Mouse (Mus musculus): ENCODE measurements around the gene Cdc7. TPM values are rescaled to one million over a fixed set of nuclear protein-coding genes. Genes with fewer than 3 reads are reported as not detected.

The Cdc7 gene
- total RNA-seq, 2 experiments from 2014 or later = 27.8 to 44.2 TPM

GRCm38 (mm10) chr5:107019904-107020303 lies 55.8 kb downstream of the Cdc7 start:
- ATAC-seq (replicated peaks; ENCODE audit: low FRiP score, low TSS enrichment, poor library complexity, severe bottlenecking) = no peak

DNA sequence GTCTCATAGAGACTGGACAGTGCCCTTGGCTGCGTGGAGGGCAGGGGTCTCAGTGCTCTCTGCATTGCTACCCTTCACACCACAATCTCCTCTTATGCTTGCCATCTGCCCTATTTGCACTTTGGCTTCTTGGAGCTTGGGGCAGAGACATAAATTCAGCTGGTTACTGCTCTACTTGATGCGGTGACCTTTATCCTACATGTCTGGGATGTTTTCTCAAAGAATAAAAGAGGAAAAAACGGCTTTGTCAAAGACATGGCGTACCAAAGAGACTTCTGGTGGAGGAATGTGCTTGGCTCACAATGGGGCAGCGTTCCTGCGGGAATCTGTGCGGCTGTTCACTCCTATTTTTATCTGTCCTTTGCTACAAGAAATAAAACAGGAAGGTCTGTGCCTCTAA lies 56.2 kb downstream of the Cdc7 start:
- ATAC-seq (replicated peaks; ENCODE audit: low FRiP score, low TSS enrichment, poor library complexity, severe bottlenecking) = no peak

DNA sequence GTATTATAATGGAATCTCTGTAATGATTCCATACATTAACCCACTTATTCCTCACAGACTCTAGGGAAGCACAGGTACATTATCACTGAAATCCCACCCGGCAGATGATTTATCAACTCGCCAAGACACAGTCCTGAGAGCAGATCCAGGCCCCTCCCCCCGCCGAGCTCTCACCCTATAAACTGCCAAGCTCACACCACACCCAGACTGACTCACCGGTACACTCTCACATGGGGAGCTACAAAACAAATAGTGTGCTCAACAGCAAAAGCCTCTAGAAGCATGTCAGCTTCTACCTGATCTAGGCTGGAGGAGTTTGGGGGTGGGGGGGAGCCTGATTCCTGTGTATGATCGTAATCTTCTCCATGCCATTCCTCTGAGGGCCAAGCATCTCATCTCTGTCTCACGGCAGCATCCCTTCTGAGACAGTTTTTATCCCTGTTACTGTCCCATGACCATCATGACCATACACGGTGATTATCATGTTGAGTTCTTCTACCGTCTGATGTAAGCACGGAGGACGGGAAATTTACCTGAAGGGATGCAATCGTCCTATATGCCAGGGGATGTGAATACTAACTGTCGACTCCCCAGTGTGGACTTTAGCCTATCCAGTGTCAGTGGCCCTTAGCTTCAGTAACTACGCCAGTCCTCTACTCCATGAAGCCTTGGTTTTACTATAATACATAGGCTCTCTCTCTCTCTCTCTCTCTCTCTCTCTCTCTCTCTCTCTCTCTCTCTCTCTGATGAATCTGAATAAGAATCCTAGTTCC lies 57.4 kb downstream of the Cdc7 start:
- no peak for ATAC-seq (replicated peaks; ENCODE audit: low FRiP score, low TSS enrichment, poor library complexity, severe bottlenecking)

GRCm38 (mm10) chr5:107022064-107022428 lies 57.9 kb downstream of the Cdc7 start:
- no peak for ATAC-seq (replicated peaks; ENCODE audit: low FRiP score, low TSS enrichment, poor library complexity, severe bottlenecking)

DNA sequence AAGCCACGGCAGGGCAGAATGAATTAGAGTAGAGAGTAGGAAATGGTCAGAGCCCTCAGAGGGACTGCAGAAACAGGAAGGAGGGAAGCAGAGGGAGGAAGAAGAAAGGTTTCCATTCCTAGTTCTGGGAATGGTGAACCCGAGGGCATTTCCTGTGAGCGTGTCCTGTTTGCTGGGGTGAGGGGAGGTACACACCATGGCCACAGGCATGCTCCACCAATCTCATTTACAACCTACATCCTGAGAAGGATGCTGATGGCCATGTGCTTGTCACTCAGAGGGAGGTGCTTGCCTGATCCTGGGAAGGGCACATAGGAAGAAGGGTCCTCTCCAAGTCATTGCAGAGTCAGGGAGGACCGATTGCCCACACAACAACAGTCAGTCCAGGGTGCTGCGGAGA lies 59.8 kb downstream of the Cdc7 start:
- no peak for ATAC-seq (replicated peaks; ENCODE audit: low FRiP score, low TSS enrichment, poor library complexity, severe bottlenecking)

DNA sequence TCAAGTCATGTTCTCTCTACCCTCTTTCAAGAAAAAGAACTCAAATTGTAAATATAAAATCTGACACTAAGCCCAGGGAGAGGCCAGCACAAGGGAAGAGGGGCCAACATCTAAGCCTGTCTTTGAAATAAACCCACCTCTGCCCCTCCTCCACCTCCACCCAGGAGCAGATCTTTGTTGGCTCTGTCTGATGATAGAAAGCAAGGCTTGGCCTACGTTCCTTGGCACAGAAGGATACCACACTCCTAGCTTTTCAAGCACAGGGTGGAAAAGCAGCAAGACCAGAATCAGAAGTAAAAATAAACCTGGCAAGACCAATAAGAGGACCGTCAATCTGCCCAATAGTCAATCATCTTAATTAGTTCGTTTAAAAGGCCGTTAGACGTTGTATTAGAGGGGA lies 61.2 kb downstream of the Cdc7 start:
- ATAC-seq (replicated peaks; ENCODE audit: low FRiP score, low TSS enrichment, poor library complexity, severe bottlenecking) = no peak

DNA sequence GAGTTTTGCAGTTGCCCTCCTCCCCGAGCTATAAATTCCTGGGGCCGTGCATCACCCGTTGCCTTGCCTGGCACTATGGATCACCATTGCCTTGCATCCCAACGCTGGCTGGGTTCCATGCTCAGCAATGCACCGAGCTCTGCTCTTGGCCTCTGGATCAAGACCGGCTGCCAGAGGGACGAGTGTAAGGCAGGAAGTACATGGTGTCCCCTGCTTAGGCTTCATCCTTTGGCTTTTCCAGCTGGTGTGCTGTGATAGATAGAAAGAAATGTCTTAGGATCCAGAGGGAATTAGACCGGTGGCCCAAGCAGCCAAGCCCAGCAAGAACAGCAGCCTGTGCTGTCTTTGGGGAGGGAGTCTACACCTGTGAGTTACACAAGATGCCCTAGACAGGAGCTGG lies 61.7 kb downstream of the Cdc7 start:
- ATAC-seq (replicated peaks; ENCODE audit: low FRiP score, low TSS enrichment, poor library complexity, severe bottlenecking) = no peak

DNA sequence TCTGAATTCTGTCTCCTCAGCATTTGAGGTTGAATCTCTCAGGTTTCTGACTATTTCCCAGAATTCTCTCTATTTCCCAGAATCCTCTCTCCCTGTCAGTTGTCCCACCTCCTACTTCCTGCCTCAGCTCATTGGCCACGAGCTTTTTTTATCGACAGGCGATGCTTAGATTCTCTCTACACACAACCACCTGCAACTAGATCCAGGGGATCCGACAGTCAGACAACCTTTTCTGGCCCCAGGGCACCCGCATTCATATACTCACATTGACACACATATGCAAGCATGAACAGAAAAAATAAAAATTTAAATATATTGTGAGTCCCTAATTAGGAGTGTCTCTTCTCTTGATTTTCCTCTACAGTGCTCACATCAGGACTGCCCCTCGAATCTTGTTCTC lies 63.5 kb downstream of the Cdc7 start:
- ATAC-seq (replicated peaks; ENCODE audit: low FRiP score, low TSS enrichment, poor library complexity, severe bottlenecking) = no peak

DNA sequence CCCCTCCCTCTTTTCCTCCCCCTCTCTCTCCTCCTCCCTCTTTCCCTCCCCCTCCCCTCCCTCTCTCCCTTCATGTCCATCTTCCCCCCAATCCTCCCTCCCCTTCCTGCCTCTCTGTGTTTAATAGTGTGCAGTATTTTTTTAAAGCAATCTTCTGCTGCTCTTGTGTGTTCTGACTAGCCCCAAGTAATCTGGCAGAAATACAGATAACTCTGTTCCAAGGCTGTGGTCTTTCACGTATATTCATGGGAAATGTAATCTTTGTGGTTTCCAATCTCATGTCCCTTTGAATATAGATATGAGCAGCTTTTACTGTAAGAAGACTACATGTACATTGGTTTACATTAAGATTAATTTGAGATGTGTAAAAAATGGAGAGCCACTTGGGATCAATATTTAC lies 64.4 kb downstream of the Cdc7 start:
- ATAC-seq (replicated peaks; ENCODE audit: low FRiP score, low TSS enrichment, poor library complexity, severe bottlenecking) = no peak

- ATAC-seq (replicated peaks; ENCODE audit: low FRiP score, low TSS enrichment, poor library complexity, severe bottlenecking) = no peak
Observed at GRCm38 (mm10) chr5:107029801-107030200, 65.7 kb downstream of the Cdc7 start.

GRCm38 (mm10) chr5:107030821-107031220 lies 66.7 kb downstream of the Cdc7 start:
- no peak for ATAC-seq (replicated peaks; ENCODE audit: low FRiP score, low TSS enrichment, poor library complexity, severe bottlenecking)

Other genes starting within 250 kb of the Cdc7 start
- gene Hfm1, start 38.0 kb upstream of the Cdc7 start, total RNA-seq (2014; fragmentation: Nextera tagmentation) = 0.79 TPM in 1 of 2 replicates, not detected in the other
- gene Hfm1, start 38.0 kb upstream of the Cdc7 start, total RNA-seq (2017) = 0.88 TPM in 1 of 2 replicates, not detected in the other